Mouse (Mus musculus): ENCODE measurements around the gene Foxf1.

The Foxf1 gene

DNA sequence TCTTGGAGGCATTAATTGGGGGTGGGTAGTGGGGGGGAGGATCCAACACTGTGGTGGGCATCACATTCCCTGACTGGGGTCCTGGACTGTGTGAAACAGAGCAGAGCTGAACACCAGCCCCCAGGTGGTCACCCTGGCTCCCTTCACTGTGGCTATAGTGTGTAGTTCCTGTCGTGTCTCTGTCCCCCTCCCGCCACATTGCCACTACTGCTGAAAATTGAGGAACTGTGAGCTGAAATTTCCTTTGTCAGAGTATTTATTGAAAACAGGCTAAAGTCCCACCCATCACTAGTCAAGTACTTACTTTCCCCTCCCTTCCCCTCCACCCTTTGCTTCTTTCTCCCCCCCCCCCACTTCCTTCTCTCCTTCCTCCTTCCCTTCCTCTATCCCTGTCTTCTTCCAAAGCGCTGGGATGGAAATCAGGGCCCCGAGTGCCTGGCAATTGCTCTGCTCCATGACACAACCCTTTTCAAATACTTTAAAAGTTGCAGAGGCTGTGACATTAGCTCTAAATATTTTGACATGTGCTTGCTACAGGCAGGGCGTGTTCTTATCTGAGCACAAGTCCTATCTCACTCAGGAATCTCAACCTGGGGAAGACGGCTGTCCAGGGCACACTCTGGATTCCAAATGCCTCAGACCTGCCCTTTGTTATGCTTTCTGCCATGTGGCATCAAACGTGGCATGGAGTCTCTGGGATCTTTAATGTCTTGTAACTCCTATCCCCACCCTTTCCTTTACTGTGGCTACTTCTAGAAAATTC lies 27.1 kb downstream of the Foxf1 start:
- in situ Hi-C loops (cut with MboI), result loop anchor here (25.0 kb wide), 1 partner anchor 401 kb away; no protein-coding TSS in a partner anchor

DNA sequence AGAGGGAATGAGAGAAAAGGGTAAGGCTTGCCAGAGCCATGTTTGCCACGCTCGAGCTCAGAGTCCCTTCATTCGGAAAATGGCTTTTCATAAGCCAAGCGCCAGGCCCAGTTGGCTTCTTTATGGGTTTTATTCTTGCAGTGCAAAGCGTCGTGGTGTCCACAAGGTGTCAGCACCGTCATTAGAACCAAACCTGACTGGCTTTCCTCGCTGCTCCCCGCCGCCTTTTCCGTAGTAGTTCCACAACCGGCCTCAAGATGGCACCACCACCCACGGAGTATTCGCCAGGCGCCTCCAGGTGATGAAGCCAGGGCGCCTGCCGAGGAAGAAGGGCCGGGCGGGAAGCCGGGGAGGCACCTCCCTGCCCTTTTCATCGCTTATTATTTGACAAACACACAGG lies 29.1 kb downstream of the Foxf1 start:
- in situ Hi-C loops (cut with MboI), result loop anchor here (25.0 kb wide), 1 partner anchor 399 kb away; no protein-coding TSS in a partner anchor

DNA sequence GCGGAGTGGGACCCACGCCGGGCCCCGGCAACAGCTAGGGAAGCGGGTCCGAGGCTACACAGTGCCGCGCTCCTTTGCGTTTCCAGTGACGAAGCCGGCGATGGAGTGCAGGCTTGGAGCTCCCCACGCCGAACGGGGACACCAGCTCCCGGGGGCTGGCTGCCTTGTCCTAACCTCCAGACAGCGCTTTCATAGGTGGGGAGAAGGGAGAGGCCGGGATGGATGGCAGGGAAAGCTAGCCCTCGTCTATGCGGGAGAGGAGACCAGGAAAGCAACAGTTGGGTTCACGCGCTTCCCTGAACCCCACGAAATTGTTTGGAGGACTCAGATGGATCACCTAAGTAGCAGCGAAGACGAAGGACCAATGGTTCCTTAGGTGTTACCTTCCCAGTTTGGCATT lies 30.9 kb downstream of the Foxf1 start:
- in situ Hi-C loops (cut with MboI), result loop anchor here (25.0 kb wide), 1 partner anchor 397 kb away; no protein-coding TSS in a partner anchor

DNA sequence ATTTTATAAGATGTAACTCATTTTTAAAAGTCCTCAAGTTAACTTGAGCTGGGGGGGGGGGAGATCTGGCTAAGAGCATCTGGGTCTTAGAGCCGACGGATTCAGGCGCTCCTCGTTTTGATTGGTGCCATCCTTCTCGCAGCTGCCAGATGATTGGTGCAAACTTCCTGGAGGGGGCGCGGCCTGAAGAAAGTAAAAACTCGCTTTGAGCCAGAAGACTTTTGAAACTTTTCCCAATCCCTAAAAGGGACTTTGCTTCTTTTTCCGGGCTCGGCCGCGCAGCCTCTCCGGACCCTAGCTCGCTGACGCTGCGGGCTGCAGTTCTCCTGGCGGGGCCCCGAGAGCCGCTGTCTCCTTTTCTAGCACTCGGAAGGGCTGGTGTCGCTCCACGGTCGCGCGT lies 31.8 kb downstream of the Foxf1 start, which contains the start of gene Foxc2:
Foxc2 (plus strand) TSS at position 224 of the 400 bp plus-strand sequence.
- in situ Hi-C loops (cut with MboI), result loop anchor here (25.0 kb wide), 1 partner anchor 396 kb away; no protein-coding TSS in a partner anchor

DNA sequence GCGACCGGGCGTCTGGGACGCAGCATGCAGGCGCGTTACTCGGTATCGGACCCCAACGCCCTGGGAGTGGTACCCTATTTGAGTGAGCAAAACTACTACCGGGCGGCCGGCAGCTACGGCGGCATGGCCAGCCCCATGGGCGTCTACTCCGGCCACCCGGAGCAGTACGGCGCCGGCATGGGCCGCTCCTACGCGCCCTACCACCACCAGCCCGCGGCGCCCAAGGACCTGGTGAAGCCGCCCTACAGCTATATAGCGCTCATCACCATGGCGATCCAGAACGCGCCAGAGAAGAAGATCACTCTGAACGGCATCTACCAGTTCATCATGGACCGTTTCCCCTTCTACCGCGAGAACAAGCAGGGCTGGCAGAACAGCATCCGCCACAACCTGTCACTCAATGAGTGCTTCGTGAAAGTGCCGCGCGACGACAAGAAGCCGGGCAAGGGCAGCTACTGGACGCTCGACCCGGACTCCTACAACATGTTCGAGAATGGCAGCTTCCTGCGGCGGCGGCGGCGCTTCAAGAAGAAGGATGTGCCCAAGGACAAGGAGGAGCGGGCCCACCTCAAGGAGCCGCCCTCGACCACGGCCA lies 32.5 kb downstream of the Foxf1 start:
- in situ Hi-C loops (cut with MboI), result loop anchor here (25.0 kb wide), 1 partner anchor 396 kb away; no protein-coding TSS in a partner anchor

DNA sequence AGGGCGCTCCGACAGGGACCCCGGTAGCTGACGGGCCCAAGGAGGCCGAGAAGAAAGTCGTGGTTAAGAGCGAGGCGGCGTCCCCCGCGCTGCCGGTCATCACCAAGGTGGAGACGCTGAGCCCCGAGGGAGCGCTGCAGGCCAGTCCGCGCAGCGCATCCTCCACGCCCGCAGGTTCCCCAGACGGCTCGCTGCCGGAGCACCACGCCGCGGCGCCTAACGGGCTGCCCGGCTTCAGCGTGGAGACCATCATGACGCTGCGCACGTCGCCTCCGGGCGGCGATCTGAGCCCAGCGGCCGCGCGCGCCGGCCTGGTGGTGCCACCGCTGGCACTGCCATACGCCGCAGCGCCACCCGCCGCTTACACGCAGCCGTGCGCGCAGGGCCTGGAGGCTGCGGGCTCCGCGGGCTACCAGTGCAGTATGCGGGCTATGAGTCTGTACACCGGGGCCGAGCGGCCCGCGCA lies 33.0 kb downstream of the Foxf1 start:
- in situ Hi-C loops (cut with MboI), result loop anchor here (25.0 kb wide), 1 partner anchor 395 kb away; no protein-coding TSS in a partner anchor

DNA sequence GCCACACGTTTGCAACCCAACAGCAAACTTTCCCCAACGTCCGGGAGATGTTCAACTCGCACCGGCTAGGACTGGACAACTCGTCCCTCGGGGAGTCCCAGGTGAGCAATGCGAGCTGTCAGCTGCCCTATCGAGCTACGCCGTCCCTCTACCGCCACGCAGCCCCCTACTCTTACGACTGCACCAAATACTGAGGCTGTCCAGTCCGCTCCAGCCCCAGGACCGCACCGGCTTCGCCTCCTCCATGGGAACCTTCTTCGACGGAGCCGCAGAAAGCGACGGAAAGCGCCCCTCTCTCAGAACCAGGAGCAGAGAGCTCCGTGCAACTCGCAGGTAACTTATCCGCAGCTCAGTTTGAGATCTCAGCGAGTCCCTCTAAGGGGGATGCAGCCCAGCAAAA lies 33.7 kb downstream of the Foxf1 start:
- in situ Hi-C loops (cut with MboI), result loop anchor here (25.0 kb wide), 1 partner anchor 394 kb away; no protein-coding TSS in a partner anchor

DNA sequence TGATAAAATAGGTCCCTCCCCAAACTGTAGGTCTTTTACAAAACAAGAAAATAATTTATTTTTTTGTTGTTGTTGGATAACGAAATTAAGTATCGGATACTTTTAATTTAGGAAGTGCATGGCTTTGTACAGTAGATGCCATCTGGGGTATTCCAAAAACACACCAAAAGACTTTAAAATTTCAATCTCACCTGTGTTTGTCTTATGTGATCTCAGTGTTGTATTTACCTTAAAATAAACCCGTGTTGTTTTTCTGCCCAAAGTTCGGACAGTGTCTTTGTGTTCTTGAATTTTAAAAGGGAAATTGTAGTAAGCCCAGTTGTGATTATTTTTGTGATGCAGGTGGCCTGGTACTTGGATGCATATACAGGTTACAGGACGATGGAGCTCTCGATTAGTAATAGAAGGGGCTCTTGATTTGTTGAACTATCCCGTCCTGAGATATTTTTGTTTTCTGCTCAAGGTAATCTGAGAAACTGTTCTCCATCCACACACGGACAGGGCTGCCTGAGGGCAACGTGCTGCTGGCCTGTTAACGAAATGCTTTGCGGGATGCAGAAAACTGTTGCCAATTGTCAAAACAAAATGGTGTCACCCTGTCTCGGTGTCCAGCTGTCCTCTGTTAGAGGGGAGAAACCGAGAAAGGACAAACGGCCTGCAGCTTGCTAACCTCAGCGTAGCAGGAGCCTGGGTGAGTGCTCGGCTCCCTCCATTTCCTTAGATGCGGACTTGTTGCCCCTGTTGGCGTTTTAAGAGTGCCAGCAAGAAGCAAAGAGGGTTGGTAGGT lies 34.6 kb downstream of the Foxf1 start:
- in situ Hi-C loops (cut with MboI), result loop anchor here (25.0 kb wide), 1 partner anchor 393 kb away; no protein-coding TSS in a partner anchor

DNA sequence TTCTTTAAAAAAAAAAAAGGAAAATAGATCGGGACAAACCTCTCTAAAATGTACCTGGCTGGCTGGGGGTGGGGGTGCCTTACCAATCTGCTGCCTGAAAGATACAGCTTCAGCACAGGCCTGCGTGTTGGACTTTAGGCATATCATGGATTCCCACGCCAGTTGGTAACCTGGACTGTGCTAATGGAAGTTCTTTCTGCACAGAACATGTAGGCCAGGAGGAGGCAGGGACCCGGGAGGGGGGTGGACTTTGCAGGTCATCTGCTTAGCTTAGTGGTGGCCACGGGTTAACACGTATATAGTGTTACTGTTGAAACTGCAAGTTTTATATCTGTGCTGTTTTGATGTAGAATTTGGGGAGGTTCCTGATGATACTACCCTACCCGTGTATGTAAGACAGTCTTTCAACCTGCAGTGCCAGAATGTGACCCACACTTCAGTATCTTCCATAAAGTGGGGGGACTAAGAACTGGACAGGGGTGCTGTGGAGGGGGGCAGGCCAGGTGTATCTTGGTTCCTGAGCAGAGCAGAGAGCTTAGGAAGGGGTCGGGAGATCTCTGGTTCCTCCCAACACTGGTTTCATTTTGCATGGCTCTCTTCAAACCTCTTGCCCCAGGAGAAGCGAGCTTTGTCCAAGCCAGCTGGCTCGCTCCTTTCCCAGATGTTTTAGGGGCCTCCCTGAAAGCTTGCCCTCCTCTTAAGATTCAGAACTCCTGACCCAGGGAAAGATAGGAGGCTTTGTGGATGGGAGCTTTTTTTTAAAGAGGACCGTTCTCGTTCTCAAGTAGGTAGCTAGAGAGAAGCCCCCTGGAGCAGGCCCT lies 35.7 kb downstream of the Foxf1 start:
- in situ Hi-C loops (cut with MboI), result loop anchor here (25.0 kb wide), 1 partner anchor 392 kb away; no protein-coding TSS in a partner anchor

DNA sequence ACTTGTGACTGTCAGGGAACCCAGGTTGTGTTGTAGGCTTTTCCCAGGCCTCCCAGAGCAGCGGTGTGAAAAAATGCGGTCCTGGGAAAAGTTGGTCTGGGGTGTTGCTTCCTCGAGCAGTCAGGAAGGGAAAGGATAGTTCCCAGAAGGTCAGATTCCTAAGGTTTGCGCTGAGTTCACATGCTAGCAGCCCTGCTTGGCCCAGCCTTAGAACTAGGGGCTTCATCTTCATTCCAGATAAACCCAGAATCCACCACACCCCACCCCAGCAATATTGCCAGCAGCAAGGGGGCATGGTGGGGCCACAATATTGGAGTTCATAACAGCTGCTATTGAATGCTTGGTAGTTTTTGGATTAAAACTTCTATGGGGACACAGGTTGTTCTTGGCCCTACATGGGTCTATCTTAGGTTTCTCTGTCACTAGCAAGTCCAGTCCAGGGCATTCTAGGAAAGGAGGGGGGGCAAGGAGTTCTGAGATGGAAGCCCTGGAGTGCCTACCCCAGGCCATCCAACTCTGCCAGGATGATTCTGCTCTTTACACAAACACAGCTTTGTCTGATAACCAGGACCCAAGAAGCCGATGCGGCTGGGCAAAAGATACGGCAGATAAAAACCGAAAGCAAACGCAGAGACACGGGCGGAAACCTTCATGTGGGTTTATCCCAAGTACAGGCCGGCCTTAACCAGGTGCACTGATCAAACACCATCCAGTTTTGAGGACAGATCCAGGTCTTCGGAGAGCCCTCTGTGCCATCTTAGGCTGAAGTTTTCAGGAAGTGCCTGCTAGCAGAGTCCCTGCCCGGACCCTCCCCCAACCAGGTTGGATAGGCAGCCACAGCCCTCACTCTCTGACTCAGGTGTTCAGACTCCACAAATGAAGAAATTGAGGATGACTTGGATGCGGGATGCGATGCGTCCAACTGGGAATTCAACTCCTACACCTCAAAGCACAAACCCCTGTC lies 36.6 kb downstream of the Foxf1 start:
- in situ Hi-C loops (cut with MboI), result loop anchor here (25.0 kb wide), 1 partner anchor 392 kb away; no protein-coding TSS in a partner anchor

DNA sequence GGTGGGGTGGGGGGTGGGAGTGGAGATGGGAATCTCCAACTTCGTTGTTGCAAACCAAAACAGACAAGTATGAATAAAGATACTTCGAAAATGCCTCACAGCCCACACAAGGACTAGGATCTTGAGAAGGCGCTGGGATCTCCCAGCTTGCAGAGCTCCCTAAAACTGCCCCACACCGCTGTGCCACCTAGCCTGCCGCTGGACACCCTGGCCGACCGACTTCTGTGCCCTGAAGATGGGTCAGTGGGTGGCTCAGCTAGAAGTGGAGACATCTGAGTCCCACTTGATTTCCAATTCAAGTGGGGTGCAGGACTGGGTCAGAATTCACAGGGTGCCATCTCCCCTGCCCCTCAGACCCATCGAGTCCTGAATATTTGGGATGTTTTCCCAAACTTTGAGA lies 37.5 kb downstream of the Foxf1 start:
- in situ Hi-C loops (cut with MboI), result loop anchor here (25.0 kb wide), 1 partner anchor 391 kb away; no protein-coding TSS in a partner anchor

DNA sequence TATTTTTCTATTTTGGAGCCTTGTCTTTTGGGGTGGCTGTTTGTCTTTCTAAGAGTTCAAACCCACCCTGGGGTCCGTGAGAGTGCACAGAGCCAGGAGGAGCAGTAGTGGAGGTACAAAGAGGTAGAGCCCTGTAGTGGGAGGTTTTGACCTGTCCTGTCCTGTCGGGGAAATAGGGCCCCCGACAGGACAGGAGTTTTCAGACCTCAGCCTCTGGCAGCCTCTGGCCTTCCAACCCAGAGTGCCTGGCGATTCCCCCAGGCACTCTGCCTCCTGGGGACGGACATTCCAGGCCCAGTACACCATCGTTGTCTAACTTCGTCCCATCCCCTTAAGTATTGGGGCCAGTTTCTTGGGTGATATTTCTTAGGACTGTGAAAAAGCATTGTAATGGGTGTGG lies 38.2 kb downstream of the Foxf1 start:
- in situ Hi-C loops (cut with MboI), result loop anchor here (25.0 kb wide), 1 partner anchor 390 kb away; no protein-coding TSS in a partner anchor

DNA sequence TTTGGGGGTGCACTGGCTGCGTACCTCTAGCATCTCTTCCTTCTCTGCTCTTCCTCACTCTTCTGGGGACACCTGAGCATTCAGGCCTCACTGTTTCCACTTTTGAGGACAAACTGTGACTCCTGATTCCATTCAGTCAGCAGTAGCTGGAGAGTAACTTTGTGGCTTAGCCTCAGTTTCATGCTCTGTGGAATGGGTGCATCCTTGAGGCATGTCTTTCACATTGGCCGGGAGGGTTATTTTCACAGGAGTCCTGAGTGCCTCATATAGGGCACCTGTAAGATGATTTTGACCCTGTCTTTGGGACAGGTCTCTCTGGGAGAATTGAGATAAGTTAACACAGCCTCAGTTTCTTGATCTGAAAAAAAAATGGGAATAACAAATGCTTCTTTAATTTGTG lies 38.9 kb downstream of the Foxf1 start:
- in situ Hi-C loops (cut with MboI), result loop anchor here (25.0 kb wide), 1 partner anchor 389 kb away; no protein-coding TSS in a partner anchor

DNA sequence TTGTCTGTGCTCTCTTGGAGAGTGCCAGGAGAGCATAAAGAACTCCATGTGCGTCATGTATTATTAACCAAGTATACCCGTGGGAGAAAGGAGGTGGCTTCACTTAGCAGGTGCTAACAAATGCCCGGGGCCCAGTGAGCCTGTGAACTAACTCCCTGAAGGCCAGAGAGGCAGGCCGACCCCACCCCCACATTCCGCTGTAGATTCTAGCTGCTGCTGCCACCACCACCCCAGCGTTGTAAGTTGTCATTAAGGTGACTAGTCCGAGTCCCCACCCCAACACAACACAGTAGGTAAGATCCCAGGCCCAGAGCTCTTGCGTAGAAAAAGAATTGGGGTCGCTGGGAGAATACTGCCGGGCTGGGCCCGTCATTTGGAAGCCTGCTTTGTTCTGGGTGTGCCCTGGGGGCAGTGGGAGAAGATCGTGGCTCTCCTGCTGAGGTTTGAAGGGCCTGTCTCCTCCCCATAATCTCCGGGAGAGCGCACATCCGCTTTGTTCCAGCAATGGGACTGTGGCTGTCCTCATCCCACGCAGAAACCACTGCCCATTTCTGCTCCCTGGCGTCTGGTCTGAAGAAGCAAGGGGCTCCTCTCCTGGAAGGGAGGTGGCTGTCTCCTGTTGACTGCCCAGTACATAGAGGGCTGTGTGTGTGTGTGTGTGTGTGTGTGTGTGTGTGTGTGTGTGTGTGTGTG lies 40.5 kb downstream of the Foxf1 start:
- in situ Hi-C loops (cut with MboI), result loop anchor here (25.0 kb wide), 1 partner anchor 388 kb away; no protein-coding TSS in a partner anchor

DNA sequence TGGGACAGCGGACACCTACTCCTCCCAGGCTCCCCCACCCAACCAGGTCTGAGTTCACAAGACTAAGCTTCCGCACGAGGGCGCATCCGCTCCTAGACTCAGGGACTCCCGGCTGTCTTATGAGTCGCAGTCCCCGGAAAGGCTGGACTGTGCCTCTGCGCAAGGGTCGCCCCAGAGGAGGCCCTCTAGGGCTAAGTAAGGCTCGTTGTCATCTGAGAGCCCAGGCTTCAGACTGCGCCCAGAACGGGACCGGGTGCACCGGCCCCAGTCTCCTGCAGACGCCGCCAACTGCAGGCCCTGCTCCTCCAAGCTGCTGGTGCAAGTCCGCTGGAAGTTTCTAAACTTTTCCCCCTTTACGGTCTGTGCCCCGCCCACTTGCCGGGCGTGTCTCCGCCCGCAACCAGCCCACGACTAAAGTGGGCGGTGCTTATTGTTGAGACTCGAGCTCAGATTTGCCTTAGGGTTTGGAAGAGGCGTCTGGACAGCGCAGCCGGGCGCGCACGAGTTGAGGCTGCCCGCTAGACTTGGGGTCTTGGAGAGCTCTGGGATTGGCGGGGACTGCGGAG lies 41.2 kb downstream of the Foxf1 start:
- in situ Hi-C loops (cut with MboI), result no loop called here

DNA sequence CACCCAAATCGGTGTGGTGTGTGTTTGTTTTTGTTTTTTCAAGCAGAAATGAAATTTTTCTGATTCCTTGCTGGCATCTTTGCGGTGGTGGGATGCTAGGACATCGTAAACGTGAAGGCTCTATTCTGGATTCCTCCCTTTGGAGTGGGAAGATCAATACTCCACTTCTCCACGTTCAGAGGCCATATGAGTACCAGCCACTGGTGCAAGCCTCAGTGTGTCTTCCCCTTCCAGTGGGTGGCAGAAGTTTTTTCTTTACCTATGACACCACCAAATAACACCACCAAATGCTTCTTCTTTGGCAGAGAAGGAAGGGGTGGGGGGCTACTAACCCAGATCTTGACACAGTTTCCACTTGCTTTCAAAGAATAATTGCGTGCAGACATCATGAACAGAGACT lies 42.0 kb downstream of the Foxf1 start:
- in situ Hi-C loops (cut with MboI), result no loop called here

DNA sequence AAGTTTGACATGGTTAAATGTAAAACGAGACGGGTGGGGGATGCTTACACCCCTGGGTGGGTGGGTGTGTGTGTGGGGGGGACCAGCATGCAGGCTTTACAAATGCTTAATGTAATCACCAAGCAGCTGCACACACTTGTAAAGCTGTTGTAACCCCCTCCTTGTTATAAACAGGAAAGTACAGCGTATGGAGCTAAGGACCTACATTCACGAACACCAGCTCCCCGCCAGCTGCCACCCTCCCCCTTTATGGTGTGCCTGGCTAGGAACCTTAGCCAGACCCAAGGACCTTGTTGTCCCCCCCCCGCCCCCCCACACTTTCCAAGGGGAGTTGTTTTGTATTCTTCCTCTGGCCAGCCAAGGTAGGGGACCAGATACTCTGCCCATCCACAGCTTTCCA lies 42.5 kb downstream of the Foxf1 start:
- in situ Hi-C loops (cut with MboI), result no loop called here

DNA sequence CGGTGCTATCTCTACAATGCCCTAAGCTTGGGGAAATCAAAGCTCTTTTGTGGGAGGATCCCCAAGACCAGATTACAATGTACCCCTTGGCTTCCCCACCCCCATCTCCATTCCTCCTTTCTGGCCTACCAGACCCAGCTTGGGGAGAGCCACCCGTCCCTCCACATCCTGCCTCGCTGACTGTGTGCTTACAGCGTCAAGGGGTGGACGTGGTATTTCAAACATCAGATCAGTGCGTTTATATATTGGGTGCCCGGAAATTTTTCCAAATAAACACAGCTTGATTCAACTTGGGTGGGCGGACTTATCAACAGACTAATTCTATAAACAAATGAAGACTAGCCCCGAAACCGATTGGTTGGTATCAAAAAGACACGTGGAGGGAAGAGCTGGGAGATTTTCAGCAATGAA lies 43.1 kb downstream of the Foxf1 start:
- in situ Hi-C loops (cut with MboI), result no loop called here
